Mouse (Mus musculus) stomach, postnatal 0 days (tissue): ENCODE data around the gene Rspo1. TPM values are rescaled to one million over a fixed set of nuclear protein-coding genes. Genes with fewer than 3 reads are reported as not detected.

ENCODE experiments used
- ATAC-seq: fragments of 200-750 bp; cut with Nextera tagmentation; 2 replicates; pipeline ENCODE4 v1.8.0; 2017; ENCODE audit not compliant: low FRiP score, low TSS enrichment
- DNase-seq: peaks from one replicate; pipeline ENCODE4 v3.0.0-alpha.2; 2016; ENCODE audit warnings: low spot score
- H3K27ac ChIP-seq: fragments of 300-500 bp; sonication (generic); replicated peaks from 2 replicates; pipeline ENCODE4 v1.5.1; 2014; ENCODE audit warnings: mild to moderate bottlenecking, control low read depth
- H3K27me3 ChIP-seq: fragments of 300-500 bp; sonication (generic); 2 replicates; pipeline ENCODE4 v1.6.1; 2014; ENCODE audit warnings: low read length; ENCODE audit not compliant: control insufficient read depth, insufficient read depth
- H3K36me3 ChIP-seq: fragments of 300-500 bp; sonication (generic); 2 replicates; pipeline ENCODE4 v1.6.1; 2014; ENCODE audit warnings: low read length, mixed read lengths; ENCODE audit not compliant: control insufficient read depth, insufficient read depth
- H3K4me1 ChIP-seq: fragments of 300-500 bp; sonication (generic); replicated peaks from 2 replicates; pipeline ENCODE4 v1.6.1; 2014; ENCODE audit warnings: antibody characterized with exemption; ENCODE audit not compliant: control insufficient read depth, insufficient read depth
- H3K4me2 ChIP-seq: fragments of 300-500 bp; sonication (generic); replicated peaks from 2 replicates; pipeline ENCODE4 v1.6.1; 2014; ENCODE audit warnings: low read depth, mild to moderate bottlenecking, control low read depth, moderate library complexity
- H3K4me3 ChIP-seq: fragments of 300-500 bp; sonication (generic); 2 replicates; pipeline ENCODE4 v1.5.1; 2014; ENCODE audit warnings: low read depth, low read length, control low read depth
- H3K9ac ChIP-seq: fragments of 300-500 bp; sonication (generic); 2 replicates; pipeline ENCODE4 v1.6.1; 2014; ENCODE audit warnings: mild to moderate bottlenecking, low read length, control low read depth, mixed read lengths
- H3K9me3 ChIP-seq: fragments of 300-500 bp; sonication (generic); 2 replicates; pipeline ENCODE4 v1.6.1; 2016; ENCODE audit warnings: low read length; ENCODE audit not compliant: control insufficient read depth
- CTCF ChIP-seq: IDR thresholded peaks from 2 replicates; pipeline ENCODE4 v1.5.1; 2016; ENCODE audit warnings: antibody characterized with exemption, low read depth, mild to moderate bottlenecking, moderate library complexity
- EP300 ChIP-seq: optimal IDR thresholded peaks from 2 replicates; pipeline ENCODE3; 2016; ENCODE audit warnings: antibody characterized with exemption
- WGBS: fragments of 180-500 bp; shearing (Covaris S2); extraction: QIAGEN DNeasy Blood & Tissue Kit; methylation state at CpG from one replicate; pipeline ENCODE4 v1.1.7; 2014; 5-methylcytosine and 5-hydroxymethylcytosine counted together
- polyA plus RNA-seq: library from polyadenylated mRNA; unstranded; fragments of >200 nt; fragmentation: Nextera tagmentation; extraction: Ambion mirVana; gene quantifications from 2 replicates; pipeline ENCODE4 v1.2.1, GENCODE M21; 2015

Gene Rspo1
- polyA plus RNA-seq, 1 experiment from 2014 or later = 6.3 TPM

DNA sequence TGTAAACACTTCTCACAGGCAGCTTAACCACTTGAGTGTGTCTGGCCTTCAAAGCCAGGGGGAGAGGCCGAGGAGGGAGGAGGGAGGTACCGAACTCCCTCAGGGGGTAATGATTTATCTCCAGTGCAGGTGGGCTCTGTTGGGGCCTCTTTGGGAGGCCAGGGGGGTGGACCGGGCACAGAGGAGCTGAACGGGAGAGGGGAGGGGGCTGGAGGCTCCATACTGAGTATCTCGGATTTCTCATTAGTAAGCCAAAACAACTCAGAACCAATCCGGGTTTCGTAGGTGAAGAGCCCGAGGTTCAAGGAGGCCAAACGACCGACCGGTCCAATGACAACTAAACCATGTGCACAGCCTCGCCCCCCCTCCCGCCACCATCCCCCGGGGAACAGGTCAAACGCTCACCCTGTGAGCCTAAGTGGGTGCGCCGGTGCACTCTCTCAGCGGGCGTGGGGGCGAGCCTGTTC lies 3.6 kb downstream of the Rspo1 start:
- Histone ChIP-seq H3K36me3 (no peaks in the 10 kb centered on the region), H3K27ac (no peak overlapping the region), H3K27me3 (peaks cover 13% of the 10 kb centered on the region), H3K4me2 (no peak overlapping the region), H3K4me1 (no peaks in the 10 kb centered on the region), H3K4me3 (no peak overlapping the region), H3K9ac (no peak overlapping the region), H3K9me3 (no peaks in the 10 kb centered on the region)
- ATAC-seq (no peak), DNase-seq (no peak)
- TF ChIP-seq EP300 (no peak), CTCF (no peak)
- WGBS = 7% methylated on average over 20 of the region's 20 CpGs

DNA sequence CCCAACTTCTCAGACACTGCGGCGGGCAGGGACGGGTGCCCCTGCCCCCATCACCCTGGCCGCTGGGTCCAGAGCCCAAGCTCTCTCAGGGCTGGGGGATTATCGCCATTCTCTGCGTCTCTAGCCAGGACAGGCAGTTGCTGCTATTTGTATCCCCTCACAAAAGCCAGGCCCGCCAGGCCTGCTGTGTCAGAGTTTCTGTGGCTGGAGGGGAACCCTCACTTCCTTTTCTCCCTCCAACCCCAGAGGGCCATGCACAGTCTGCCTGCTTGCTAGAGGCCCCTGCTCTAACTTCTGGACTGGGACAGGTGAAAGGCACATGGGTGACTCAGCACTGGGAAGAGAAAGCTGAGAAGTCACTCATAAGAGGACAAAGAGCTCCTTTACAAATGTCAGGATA lies 4.1 kb downstream of the Rspo1 start:
- Histone ChIP-seq H3K27me3 (peaks cover 13% of the 10 kb centered on the region), H3K4me3 (no peak overlapping the region)
- no peak for ATAC-seq

DNA sequence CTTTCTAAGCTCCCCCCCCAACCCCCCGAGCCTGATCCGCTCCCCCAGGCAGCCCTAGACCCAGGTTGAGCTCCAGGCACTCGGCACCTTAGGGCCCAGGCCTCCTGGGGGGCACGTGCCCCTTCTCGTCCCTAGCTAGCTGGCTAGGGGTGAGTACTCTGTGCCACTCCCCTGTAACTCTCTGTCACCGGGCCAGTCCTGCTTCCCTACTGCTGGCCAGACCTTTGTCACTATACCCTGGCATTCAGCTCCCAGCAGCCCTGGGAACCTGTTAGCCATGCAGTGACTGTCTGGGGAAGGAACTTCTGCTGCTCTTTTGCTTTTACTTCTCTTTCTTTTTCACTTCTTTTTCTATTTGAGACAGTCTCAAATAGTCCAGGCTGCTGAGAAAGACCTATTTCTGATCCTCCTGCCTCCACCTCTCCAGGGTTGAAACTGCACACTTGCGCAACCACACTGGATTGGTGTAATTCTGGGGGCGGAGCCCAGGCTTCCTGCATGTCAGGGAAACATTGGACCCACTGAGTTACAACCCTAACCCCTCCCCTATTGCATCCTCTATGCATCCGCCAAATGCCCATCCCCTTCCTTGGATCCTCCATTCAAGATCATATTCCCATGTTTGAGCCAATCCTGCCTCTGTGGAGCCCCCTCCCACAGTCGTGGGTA lies 11.4 kb downstream of the Rspo1 start:
- no peak for TF ChIP-seq CTCF
- TF ChIP-seq EP300 = no peak
- no peak for ATAC-seq
- WGBS = 71% methylated on average over 10 of the region's 10 CpGs
- H3K9ac ChIP-seq = no peak overlapping the region
- no peaks in the 10 kb centered on the region for H3K9me3 ChIP-seq
- no peak for DNase-seq
- H3K4me2 ChIP-seq = no peak overlapping the region
- H3K27me3 ChIP-seq = no peaks in the 10 kb centered on the region
- H3K4me1 ChIP-seq = no peaks in the 10 kb centered on the region
- no peak overlapping the region for H3K4me3 ChIP-seq
- no peak overlapping the region for H3K27ac ChIP-seq
- no peaks in the 10 kb centered on the region for H3K36me3 ChIP-seq

More for the DNA sequence above, 4.1 kb downstream of the Rspo1 start:
- WGBS = 7% methylated on average over 7 of the region's 7 CpGs
- no peak overlapping the region for H3K4me2 ChIP-seq
- TF ChIP-seq CTCF (no peak), EP300 (no peak)
- H3K9me3 ChIP-seq = no peaks in the 10 kb centered on the region
- H3K9ac ChIP-seq = no peak overlapping the region
- no peaks in the 10 kb centered on the region for H3K36me3 ChIP-seq
- DNase-seq = no peak
- H3K4me1 ChIP-seq = no peaks in the 10 kb centered on the region
- H3K27ac ChIP-seq = no peak overlapping the region

DNA sequence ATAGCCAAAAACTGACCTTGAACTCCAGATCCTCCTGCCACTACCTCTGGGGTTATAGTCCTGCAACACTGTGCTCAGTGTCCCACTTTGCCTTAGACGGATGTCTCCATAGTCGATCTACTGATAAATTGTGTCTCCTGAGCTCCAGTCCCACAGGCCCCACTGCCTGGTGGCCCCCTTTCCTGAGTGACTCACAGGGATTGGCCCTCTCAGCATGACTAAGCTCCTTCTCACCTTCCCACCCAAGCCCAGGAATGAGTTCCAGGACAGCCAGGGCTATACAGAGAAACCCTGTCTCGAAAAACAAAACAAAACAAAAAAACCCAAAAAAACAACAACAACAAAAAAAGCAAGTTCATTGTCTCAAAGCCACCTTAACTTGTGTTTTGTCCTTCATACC lies 13.3 kb downstream of the Rspo1 start:
- no peak overlapping the region for H3K4me3 ChIP-seq
- DNase-seq = no peak
- 84% methylated on average over 3 of the region's 3 CpGs for WGBS
- no peak overlapping the region for H3K4me2 ChIP-seq
- H3K27ac ChIP-seq = no peak overlapping the region
- no peaks in the 10 kb centered on the region for H3K4me1 ChIP-seq
- TF ChIP-seq EP300 = no peak
- no peak for TF ChIP-seq CTCF
- no peak for ATAC-seq
- H3K36me3 ChIP-seq = no peaks in the 10 kb centered on the region
- H3K27me3 ChIP-seq = no peaks in the 10 kb centered on the region
- no peak overlapping the region for H3K9ac ChIP-seq
- no peaks in the 10 kb centered on the region for H3K9me3 ChIP-seq

DNA sequence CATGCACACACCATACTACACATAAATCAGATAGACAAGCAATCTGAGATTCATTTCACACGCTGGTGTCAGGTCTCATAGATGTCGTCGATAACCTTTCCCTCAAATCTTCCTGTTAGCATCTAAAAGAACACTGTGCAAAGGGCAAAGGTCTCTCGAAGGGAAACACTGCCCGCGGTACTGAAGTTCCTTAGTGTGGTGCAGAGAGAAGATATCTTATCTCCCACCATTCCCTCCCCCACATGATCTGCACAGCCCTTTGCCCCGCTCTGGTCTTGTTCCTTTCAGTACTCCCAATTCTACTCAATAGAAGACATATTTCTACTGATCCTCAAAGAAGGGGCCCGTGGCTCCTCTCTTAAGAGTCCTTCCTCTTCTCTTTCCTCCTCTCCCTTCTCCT lies 16.7 kb downstream of the Rspo1 start:
- ATAC-seq = no peak
- no peak overlapping the region for H3K4me2 ChIP-seq
- H3K4me1 ChIP-seq = no peaks in the 10 kb centered on the region
- no peak for DNase-seq
- no peak overlapping the region for H3K9ac ChIP-seq
- no peak overlapping the region for H3K27ac ChIP-seq
- no peaks in the 10 kb centered on the region for H3K9me3 ChIP-seq
- WGBS = 43% methylated on average over 8 of the region's 8 CpGs
- no peaks in the 10 kb centered on the region for H3K27me3 ChIP-seq
- H3K4me3 ChIP-seq = no peak overlapping the region
- no peaks in the 10 kb centered on the region for H3K36me3 ChIP-seq
- TF ChIP-seq EP300 = no peak
- TF ChIP-seq CTCF = no peak

DNA sequence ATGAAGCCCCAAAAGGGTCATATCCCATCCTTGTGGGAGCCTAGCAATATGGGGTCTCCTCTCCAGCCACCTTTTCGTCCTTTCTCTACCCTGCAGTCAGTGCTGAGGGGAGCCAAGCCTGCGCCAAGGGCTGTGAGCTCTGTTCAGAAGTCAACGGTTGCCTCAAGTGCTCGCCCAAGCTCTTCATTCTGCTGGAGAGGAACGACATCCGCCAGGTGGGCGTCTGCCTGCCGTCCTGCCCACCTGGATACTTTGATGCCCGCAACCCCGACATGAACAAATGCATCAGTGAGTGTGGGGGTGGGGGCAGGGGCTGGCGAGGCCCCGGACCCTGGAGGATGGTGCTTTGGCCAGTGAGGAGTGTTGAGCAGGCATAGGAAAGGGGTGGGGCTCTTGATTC lies 18.7 kb downstream of the Rspo1 start:
- Histone ChIP-seq H3K4me1 (no peaks in the 10 kb centered on the region), H3K36me3 (no peaks in the 10 kb centered on the region), H3K9me3 (no peaks in the 10 kb centered on the region), H3K4me3 (no peak overlapping the region), H3K4me2 (no peak overlapping the region), H3K27me3 (no peaks in the 10 kb centered on the region), H3K27ac (no peak overlapping the region), H3K9ac (no peak overlapping the region)
- WGBS = 49% methylated on average over 12 of the region's 12 CpGs
- TF ChIP-seq CTCF (no peak), EP300 (no peak)
- ATAC-seq (no peak), DNase-seq (no peak)
